Mouse (Mus musculus): ENCODE measurements around the gene Ankrd36. TPM values are rescaled to one million over a fixed set of nuclear protein-coding genes. Genes with fewer than 3 reads are reported as not detected.

Ankrd36 gene
- polyA plus RNA-seq, 1 experiment from 2014 or later = 0.10 TPM

GRCm38 (mm10) chr11:5565596-5565995, 3.9 kb upstream of the Ankrd36 start:
- Histone ChIP-seq H3K4me2 (ENCODE audit: low read depth, low read length) (no peak overlapping the region), H3K9me3 (replicated peaks; ENCODE audit: control insufficient read depth, low read length) (no peaks in the 10 kb centered on the region), H3K27me3 (ENCODE audit: control insufficient read depth, insufficient read depth, low read length) (no peaks in the 10 kb centered on the region), H3K4me1 (ENCODE audit: control insufficient read depth, insufficient read depth, low read length) (no peaks in the 10 kb centered on the region), H3K4me3 (replicated peaks; ENCODE audit: low read length) (no peak overlapping the region), H3K36me3 (ENCODE audit: control insufficient read depth, insufficient read depth, low read length) (no peaks in the 10 kb centered on the region), H3K27ac (ENCODE audit: low read length) (no peak overlapping the region), H3K9ac (ENCODE audit: low read length) (no peak overlapping the region)
- WGBS = 89% methylated on average over 3 of the region's 3 CpGs
- no peak for ATAC-seq (ENCODE audit: insufficient read depth, low FRiP score)

- Histone ChIP-seq H3K27ac (ENCODE audit: low read length) (no peak overlapping the region), H3K9ac (ENCODE audit: low read length) (no peak overlapping the region), H3K4me1 (ENCODE audit: control insufficient read depth, insufficient read depth, low read length) (no peaks in the 10 kb centered on the region), H3K4me2 (ENCODE audit: low read depth, low read length) (no peak overlapping the region), H3K4me3 (replicated peaks; ENCODE audit: low read length) (no peak overlapping the region), H3K36me3 (ENCODE audit: control insufficient read depth, insufficient read depth, low read length) (no peaks in the 10 kb centered on the region), H3K27me3 (ENCODE audit: control insufficient read depth, insufficient read depth, low read length) (no peaks in the 10 kb centered on the region), H3K9me3 (replicated peaks; ENCODE audit: control insufficient read depth, low read length) (no peaks in the 10 kb centered on the region)
- ATAC-seq (ENCODE audit: insufficient read depth, low FRiP score) = no peak
- 57% methylated on average over 2 of the region's 2 CpGs for WGBS
These were observed 3.0 kb upstream of the Ankrd36 start for GRCm38 (mm10) chr11:5566506-5566905.

- WGBS = 94% methylated on average over 6 of the region's 6 CpGs
- no peak overlapping the region for H3K27ac ChIP-seq (ENCODE audit: low read length)
- H3K36me3 ChIP-seq (ENCODE audit: control insufficient read depth, insufficient read depth, low read length) = no peaks in the 10 kb centered on the region
- no peaks in the 10 kb centered on the region for H3K9me3 ChIP-seq (replicated peaks; ENCODE audit: control insufficient read depth, low read length)
- no peaks in the 10 kb centered on the region for H3K27me3 ChIP-seq (ENCODE audit: control insufficient read depth, insufficient read depth, low read length)
- H3K4me1 ChIP-seq (ENCODE audit: control insufficient read depth, insufficient read depth, low read length) = no peaks in the 10 kb centered on the region
- H3K9ac ChIP-seq (ENCODE audit: low read length) = no peak overlapping the region
- no peak overlapping the region for H3K4me2 ChIP-seq (ENCODE audit: low read depth, low read length)
- H3K4me3 ChIP-seq (replicated peaks; ENCODE audit: low read length) = no peak overlapping the region
- ATAC-seq (ENCODE audit: insufficient read depth, low FRiP score) = no peak
These were observed 1.8 kb upstream of the Ankrd36 start for GRCm38 (mm10) chr11:5567654-5568053.

GRCm38 (mm10) chr11:5568082-5568481, 1.4 kb upstream of the Ankrd36 start:
- Histone ChIP-seq H3K4me3 (replicated peaks; ENCODE audit: low read length) (no peak overlapping the region), H3K4me2 (ENCODE audit: low read depth, low read length) (no peak overlapping the region), H3K9me3 (replicated peaks; ENCODE audit: control insufficient read depth, low read length) (no peaks in the 10 kb centered on the region), H3K9ac (ENCODE audit: low read length) (no peak overlapping the region), H3K27me3 (ENCODE audit: control insufficient read depth, insufficient read depth, low read length) (no peaks in the 10 kb centered on the region), H3K36me3 (ENCODE audit: control insufficient read depth, insufficient read depth, low read length) (no peaks in the 10 kb centered on the region), H3K4me1 (ENCODE audit: control insufficient read depth, insufficient read depth, low read length) (no peaks in the 10 kb centered on the region), H3K27ac (ENCODE audit: low read length) (no peak overlapping the region)
- 89% methylated on average over 5 of the region's 5 CpGs for WGBS
- ATAC-seq (ENCODE audit: insufficient read depth, low FRiP score) = no peak

- Histone ChIP-seq H3K4me2 (ENCODE audit: low read depth, low read length) (no peak overlapping the region), H3K4me3 (replicated peaks; ENCODE audit: low read length) (no peak overlapping the region), H3K9me3 (replicated peaks; ENCODE audit: control insufficient read depth, low read length) (no peaks in the 10 kb centered on the region), H3K9ac (ENCODE audit: low read length) (no peak overlapping the region), H3K4me1 (ENCODE audit: control insufficient read depth, insufficient read depth, low read length) (no peaks in the 10 kb centered on the region), H3K36me3 (ENCODE audit: control insufficient read depth, insufficient read depth, low read length) (no peaks in the 10 kb centered on the region), H3K27ac (ENCODE audit: low read length) (no peak overlapping the region), H3K27me3 (ENCODE audit: control insufficient read depth, insufficient read depth, low read length) (no peaks in the 10 kb centered on the region)
- no peak for ATAC-seq (ENCODE audit: insufficient read depth, low FRiP score)
- 84% methylated on average over 4 of the region's 4 CpGs for WGBS
These were observed 2.4 kb downstream of the Ankrd36 start for GRCm38 (mm10) chr11:5571856-5572255.

- ATAC-seq (ENCODE audit: insufficient read depth, low FRiP score) = no peak
- Histone ChIP-seq H3K4me2 (ENCODE audit: low read depth, low read length) (no peak overlapping the region), H3K9me3 (replicated peaks; ENCODE audit: control insufficient read depth, low read length) (no peaks in the 10 kb centered on the region)
These were observed 4.3 kb downstream of the Ankrd36 start for GRCm38 (mm10) chr11:5573821-5574220.

GRCm38 (mm10) chr11:5575046-5575445, 5.6 kb downstream of the Ankrd36 start:
- Histone ChIP-seq H3K4me3 (replicated peaks; ENCODE audit: low read length) (no peak overlapping the region), H3K27me3 (ENCODE audit: control insufficient read depth, insufficient read depth, low read length) (no peaks in the 10 kb centered on the region), H3K36me3 (ENCODE audit: control insufficient read depth, insufficient read depth, low read length) (no peaks in the 10 kb centered on the region), H3K27ac (ENCODE audit: low read length) (no peak overlapping the region), H3K4me1 (ENCODE audit: control insufficient read depth, insufficient read depth, low read length) (no peaks in the 10 kb centered on the region), H3K9me3 (replicated peaks; ENCODE audit: control insufficient read depth, low read length) (no peaks in the 10 kb centered on the region), H3K9ac (ENCODE audit: low read length) (no peak overlapping the region), H3K4me2 (ENCODE audit: low read depth, low read length) (no peak overlapping the region)
- 59% methylated on average over 6 of the region's 6 CpGs for WGBS
- ATAC-seq (ENCODE audit: insufficient read depth, low FRiP score) = no peak

More at GRCm38 (mm10) chr11:5573821-5574220, 4.3 kb downstream of the Ankrd36 start:
- H3K36me3 ChIP-seq (ENCODE audit: control insufficient read depth, insufficient read depth, low read length) = no peaks in the 10 kb centered on the region
- no peak overlapping the region for H3K9ac ChIP-seq (ENCODE audit: low read length)
- no peak overlapping the region for H3K4me3 ChIP-seq (replicated peaks; ENCODE audit: low read length)
- 75% methylated on average over 2 of the region's 2 CpGs for WGBS
- no peaks in the 10 kb centered on the region for H3K4me1 ChIP-seq (ENCODE audit: control insufficient read depth, insufficient read depth, low read length)
- no peaks in the 10 kb centered on the region for H3K27me3 ChIP-seq (ENCODE audit: control insufficient read depth, insufficient read depth, low read length)
- no peak overlapping the region for H3K27ac ChIP-seq (ENCODE audit: low read length)

GRCm38 (mm10) chr11:5592336-5592735, 22.9 kb downstream of the Ankrd36 start:
- H3K36me3 ChIP-seq (ENCODE audit: control insufficient read depth, insufficient read depth, low read length) = no peaks in the 10 kb centered on the region
- H3K9me3 ChIP-seq (replicated peaks; ENCODE audit: control insufficient read depth, low read length) = no peaks in the 10 kb centered on the region
- H3K4me3 ChIP-seq (replicated peaks; ENCODE audit: low read length) = no peak overlapping the region
- H3K4me2 ChIP-seq (ENCODE audit: low read depth, low read length) = no peak overlapping the region
- whole genome bisulfite sequencing = 69% methylated on average over 6 of the region's 6 CpGs
- no peak overlapping the region for H3K9ac ChIP-seq (ENCODE audit: low read length)
- H3K27me3 ChIP-seq (ENCODE audit: control insufficient read depth, insufficient read depth, low read length) = no peaks in the 10 kb centered on the region
- H3K27ac ChIP-seq (ENCODE audit: low read length) = no peak overlapping the region
- no peaks in the 10 kb centered on the region for H3K4me1 ChIP-seq (ENCODE audit: control insufficient read depth, insufficient read depth, low read length)
- ATAC-seq (ENCODE audit: insufficient read depth, low FRiP score) = no peak

- H3K27ac ChIP-seq (ENCODE audit: low read length) = no peak overlapping the region
These were observed 25.9 kb downstream of the Ankrd36 start for GRCm38 (mm10) chr11:5595381-5595791.

GRCm38 (mm10) chr11:5595792-5596191, 26.3 kb downstream of the Ankrd36 start:
- H3K4me3 ChIP-seq (replicated peaks; ENCODE audit: low read length) = no peak overlapping the region
- WGBS = 83% methylated on average over 5 of the region's 5 CpGs
- no peak overlapping the region for H3K27ac ChIP-seq (ENCODE audit: low read length)
- H3K27me3 ChIP-seq (ENCODE audit: control insufficient read depth, insufficient read depth, low read length) = no peaks in the 10 kb centered on the region
- H3K9me3 ChIP-seq (replicated peaks; ENCODE audit: control insufficient read depth, low read length) = no peaks in the 10 kb centered on the region
- H3K9ac ChIP-seq (ENCODE audit: low read length) = no peak overlapping the region
- no peak overlapping the region for H3K4me2 ChIP-seq (ENCODE audit: low read depth, low read length)
- no peak for ATAC-seq (ENCODE audit: insufficient read depth, low FRiP score)
- no peaks in the 10 kb centered on the region for H3K36me3 ChIP-seq (ENCODE audit: control insufficient read depth, insufficient read depth, low read length)
- no peaks in the 10 kb centered on the region for H3K4me1 ChIP-seq (ENCODE audit: control insufficient read depth, insufficient read depth, low read length)

More at GRCm38 (mm10) chr11:5595381-5595791, 25.9 kb downstream of the Ankrd36 start:
- Histone ChIP-seq H3K4me1 (ENCODE audit: control insufficient read depth, insufficient read depth, low read length) (no peaks in the 10 kb centered on the region), H3K36me3 (ENCODE audit: control insufficient read depth, insufficient read depth, low read length) (no peaks in the 10 kb centered on the region), H3K9ac (ENCODE audit: low read length) (no peak overlapping the region), H3K4me3 (replicated peaks; ENCODE audit: low read length) (no peak overlapping the region), H3K4me2 (ENCODE audit: low read depth, low read length) (no peak overlapping the region), H3K27me3 (ENCODE audit: control insufficient read depth, insufficient read depth, low read length) (no peaks in the 10 kb centered on the region), H3K9me3 (replicated peaks; ENCODE audit: control insufficient read depth, low read length) (no peaks in the 10 kb centered on the region)
- no peak for ATAC-seq (ENCODE audit: insufficient read depth, low FRiP score)
- WGBS = 69% methylated on average over 4 of the region's 4 CpGs
